Mouse (Mus musculus): Measurements from ENCODE around the gene Farp1.

Farp1 gene

GRCm38 (mm10) chr14:121220040-121220322, 185.0 kb downstream of the Farp1 start:
- DNase-seq (ENCODE audit: low spot score) = no peak

- peak; percentile 67 for DNase-seq (ENCODE audit: low spot score)
Measured at GRCm38 (mm10) chr14:121220723-121221122, 185.7 kb downstream of the Farp1 start.

GRCm38 (mm10) chr14:121225804-121226203, 190.8 kb downstream of the Farp1 start:
- DNase-seq (ENCODE audit: low spot score) = no peak

GRCm38 (mm10) chr14:121229036-121229773, 194.2 kb downstream of the Farp1 start:
- no peak for DNase-seq (ENCODE audit: low spot score)

GRCm38 (mm10) chr14:121231232-121231631, 196.2 kb downstream of the Farp1 start:
- DNase-seq (ENCODE audit: low spot score) = no peak

- DNase-seq (ENCODE audit: low spot score) = no peak
Measured at GRCm38 (mm10) chr14:121234741-121235307, 199.8 kb downstream of the Farp1 start.

GRCm38 (mm10) chr14:121236736-121237135, 201.7 kb downstream of the Farp1 start:
- DNase-seq (ENCODE audit: low spot score) = no peak

- no peak for DNase-seq (ENCODE audit: low spot score)
Measured at GRCm38 (mm10) chr14:121238727-121239126, 203.7 kb downstream of the Farp1 start.

GRCm38 (mm10) chr14:121239386-121239785, 204.4 kb downstream of the Farp1 start:
- DNase-seq (ENCODE audit: low spot score) = no peak

GRCm38 (mm10) chr14:121244104-121244503, 209.1 kb downstream of the Farp1 start:
- no peak for DNase-seq (ENCODE audit: low spot score)

GRCm38 (mm10) chr14:121246048-121246731, 211.2 kb downstream of the Farp1 start:
- DNase-seq (ENCODE audit: low spot score) = no peak

GRCm38 (mm10) chr14:121247287-121247686, 212.3 kb downstream of the Farp1 start:
- no peak for DNase-seq (ENCODE audit: low spot score)

GRCm38 (mm10) chr14:121248346-121248745, 213.3 kb downstream of the Farp1 start:
- DNase-seq (ENCODE audit: low spot score) = no peak

GRCm38 (mm10) chr14:121251099-121251498, 216.1 kb downstream of the Farp1 start:
- DNase-seq (ENCODE audit: low spot score) = no peak

GRCm38 (mm10) chr14:121251708-121252107, 216.7 kb downstream of the Farp1 start:
- DNase-seq (ENCODE audit: low spot score) = no peak

- no peak for DNase-seq (ENCODE audit: low spot score)
Measured at GRCm38 (mm10) chr14:121252542-121252941, 217.5 kb downstream of the Farp1 start.

GRCm38 (mm10) chr14:121254869-121255268, 219.9 kb downstream of the Farp1 start:
- no peak for DNase-seq (ENCODE audit: low spot score)

- no peak for DNase-seq (ENCODE audit: low spot score)
Measured at GRCm38 (mm10) chr14:121255469-121255868, 220.5 kb downstream of the Farp1 start.

GRCm38 (mm10) chr14:121256896-121257295, 221.9 kb downstream of the Farp1 start:
- no peak for DNase-seq (ENCODE audit: low spot score)

GRCm38 (mm10) chr14:121259332-121259731, 224.3 kb downstream of the Farp1 start:
- no peak for DNase-seq (ENCODE audit: low spot score)

- DNase-seq (ENCODE audit: low spot score) = peak; percentile 36
Measured at GRCm38 (mm10) chr14:121259789-121260188, 224.8 kb downstream of the Farp1 start.

- no peak for DNase-seq (ENCODE audit: low spot score)
Measured at GRCm38 (mm10) chr14:121261229-121261879, 226.4 kb downstream of the Farp1 start.

GRCm38 (mm10) chr14:121262606-121263005, 227.6 kb downstream of the Farp1 start:
- no peak for DNase-seq (ENCODE audit: low spot score)
